Comparison of ENCODE assay signal across 12 mouse cellular contexts in the genomic region with DNA sequence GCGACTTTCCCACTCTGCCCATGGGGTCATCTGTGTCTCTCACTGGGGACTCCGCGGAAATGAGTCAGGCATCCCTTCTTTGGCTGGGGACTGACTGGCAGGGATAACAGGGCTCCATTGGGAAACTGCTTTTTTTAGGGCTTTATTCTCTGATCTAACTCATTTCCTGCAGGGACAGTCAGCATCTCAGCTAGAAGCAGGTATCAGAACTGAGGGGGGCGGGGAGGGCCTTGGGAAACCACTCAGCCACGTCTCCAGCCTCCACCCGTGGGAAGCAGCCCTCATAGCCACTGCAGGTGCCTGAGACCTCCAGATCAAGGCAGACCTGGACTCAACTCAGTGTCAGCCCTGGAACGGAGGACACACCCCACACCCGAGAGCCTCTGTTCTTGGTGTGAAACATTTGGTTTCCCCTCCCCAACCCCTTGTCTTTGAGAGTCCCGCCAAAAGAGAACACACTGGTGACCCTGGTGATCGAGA.
DNase-seq lines count a peak whose midpoint lies in the region; ATAC-seq and TF ChIP-seq lines count a peak whose summit lies in the region.
"Had no signal": no experiment of that assay in that cellular context is flagged by ENCODE, and none has a peak within 500 bp of the region (broad histone marks: within the 10 kb centered on the region; RNA-seq: fewer than 3 reads in every experiment).

No protein-coding gene starts in this region.

- H3K27me3 ChIP-seq in hindbrain, embryonic 10.5 days (ENCODE audit: insufficient read depth, poor library complexity, severe bottlenecking): no peaks in the 10 kb centered on the region
- no peaks in the 10 kb centered on the region for H3K27me3 ChIP-seq in midbrain, postnatal 0 days (ENCODE audit: insufficient read depth, low read length)
- no peaks in the 10 kb centered on the region for H3K27me3 ChIP-seq in liver, postnatal 0 days (ENCODE audit: insufficient read depth, low read length)
- H3K27me3 ChIP-seq: embryonic facial prominence, embryonic 13.5 days; liver, embryonic 15.5 days had no signal

- intact Hi-C loops in left cerebral cortex, adult 2 months (cut with DNase I): loop anchor here (1.0 to 2.0 kb wide), 2 partner anchors 13 to 67 kb away; no protein-coding TSS in a partner anchor

- peak overlapping the region; percentile 96 for H3K27ac ChIP-seq in left cerebral cortex, adult 2 months
- peak overlapping the region; percentile 76 for H3K27ac ChIP-seq in hindbrain, embryonic 10.5 days
- H3K27ac ChIP-seq in midbrain, postnatal 0 days (ENCODE audit: low read depth, low read length): no peak overlapping the region
- H3K27ac ChIP-seq in liver, postnatal 0 days (ENCODE audit: low read depth): no peak overlapping the region
- H3K27ac ChIP-seq: embryonic facial prominence, embryonic 13.5 days; kidney, postnatal 0 days; liver, embryonic 15.5 days had no signal

- WGBS in hindbrain, embryonic 10.5 days: 34% methylated on average over 10 of the region's 10 CpGs
- WGBS in midbrain, postnatal 0 days: 27% methylated on average over 10 of the region's 10 CpGs
- WGBS in liver, postnatal 0 days (ENCODE audit: insufficient replicate concordance): 47% methylated on average over 10 of the region's 10 CpGs

- peak overlapping the region; percentile 20; the same call in 1 of the 2 replicates for H3K4me2 ChIP-seq in midbrain, postnatal 0 days (ENCODE audit: low read depth, low read length, poor library complexity, severe bottlenecking)
- no peak overlapping the region for H3K4me2 ChIP-seq in liver, postnatal 0 days (ENCODE audit: low read depth, low read length)
- H3K4me2 ChIP-seq: embryonic facial prominence, embryonic 13.5 days; liver, embryonic 15.5 days had no signal

- H3K9me3 ChIP-seq in hindbrain, embryonic 10.5 days: no peaks in the 10 kb centered on the region
- no peaks in the 10 kb centered on the region for H3K9me3 ChIP-seq in midbrain, postnatal 0 days (ENCODE audit: low read length)
- no peaks in the 10 kb centered on the region for H3K9me3 ChIP-seq in liver, postnatal 0 days (ENCODE audit: low read length)
- H3K9me3 ChIP-seq: embryonic facial prominence, embryonic 13.5 days; liver, embryonic 15.5 days had no signal

- H3K9ac ChIP-seq in midbrain, postnatal 0 days (replicated peaks; ENCODE audit: low read length, poor library complexity, severe bottlenecking): no peak overlapping the region
- no peak overlapping the region for H3K9ac ChIP-seq in liver, postnatal 0 days (replicated peaks)
- H3K9ac ChIP-seq: embryonic facial prominence, embryonic 13.5 days; liver, embryonic 15.5 days had no signal

- ATAC-seq in midbrain, postnatal 0 days (ENCODE audit: low FRiP score): no peak
- ATAC-seq in liver, postnatal 0 days: no peak
- no peak for ATAC-seq in monocyte, adult 5-6 weeks (replicated peaks; ENCODE audit: insufficient number of reproducible peaks, low FRiP score, low TSS enrichment, poor library complexity, severe bottlenecking)

- no peak for TF ChIP-seq CTCF in left cerebral cortex, adult 2 months (IDR thresholded peaks at IDR 0.05)
- no peak for TF ChIP-seq CTCF in midbrain, postnatal 0 days (IDR thresholded peaks at IDR 0.05)
- no peak for TF ChIP-seq CTCF in liver, postnatal 0 days (IDR thresholded peaks at IDR 0.05; ENCODE audit: low read depth)

- peaks cover 29% of the 10 kb centered on the region for H3K4me1 ChIP-seq in hindbrain, embryonic 10.5 days (replicated peaks)
- peaks cover 9% of the 10 kb centered on the region for H3K4me1 ChIP-seq in midbrain, postnatal 0 days (ENCODE audit: insufficient read depth, low read length)
- H3K4me1 ChIP-seq in liver, postnatal 0 days (ENCODE audit: insufficient read depth): no peaks in the 10 kb centered on the region
- H3K4me1 ChIP-seq: liver, embryonic 15.5 days had no signal

- H3K4me3 ChIP-seq in left cerebral cortex, adult 2 months: no peak overlapping the region
- H3K4me3 ChIP-seq in hindbrain, embryonic 10.5 days: peak overlapping the region; percentile 29
- no peak overlapping the region for H3K4me3 ChIP-seq in midbrain, postnatal 0 days (ENCODE audit: low read depth, low read length)
- H3K4me3 ChIP-seq in liver, postnatal 0 days (ENCODE audit: low read depth, low read length): no peak overlapping the region
- H3K4me3 ChIP-seq: embryonic facial prominence, embryonic 13.5 days; liver, embryonic 15.5 days had no signal

- TF ChIP-seq EP300 in liver, postnatal 0 days (IDR thresholded peaks at IDR 0.05; ENCODE audit: low read depth): no peak

- no peak for DNase-seq in left cerebral cortex, adult 2 months (ENCODE audit: extremely low spot score in 1 of 2, low spot score in 2 of 2)
- DNase-seq in left cerebral cortex, adult 18-20 months (ENCODE audit: low spot score in 2 of 2): no peak
- peak; percentile 80 for DNase-seq in cerebellum, adult 9-11 months
- no peak for DNase-seq in hindbrain, embryonic 10.5 days (ENCODE audit: low spot score)
- no peak for DNase-seq in midbrain, postnatal 0 days (ENCODE audit: low spot score)
- DNase-seq in liver, postnatal 0 days: no peak
- DNase-seq in frontal cortex, adult 2 months (ENCODE audit: extremely low spot score in 1 of 2, low spot score in 1 of 2): no peak
- DNase-seq: adrenal gland, postnatal 10 days had no signal

- peaks cover 50% of the 10 kb centered on the region for H3K36me3 ChIP-seq in hindbrain, embryonic 10.5 days
- peaks cover 13% of the 10 kb centered on the region for H3K36me3 ChIP-seq in midbrain, postnatal 0 days (ENCODE audit: insufficient read depth, low read length)
- no peaks in the 10 kb centered on the region for H3K36me3 ChIP-seq in liver, postnatal 0 days (replicated peaks; ENCODE audit: insufficient read depth, low read length)
- H3K36me3 ChIP-seq: liver, embryonic 15.5 days had no signal

Comparison
In these comparisons a context has a peak if more than half of its experiments do, and no peak if none do; other contexts are left out.
1. H3K27ac ChIP-seq: peak in left cerebral cortex, adult 2 months (single experiment) and hindbrain, embryonic 10.5 days (single experiment); none in midbrain, postnatal 0 days (single experiment) and liver, postnatal 0 days (single experiment).